Mouse (Mus musculus) heart, embryonic 16.5 days (tissue): Measurements from ENCODE around the gene Cd200. TPM values are rescaled to one million over a fixed set of nuclear protein-coding genes. Genes with fewer than 3 reads are reported as not detected.
"Not testable (repeated sequence)": the region's sequence is repeated elsewhere in the genome, so short reads cannot be mapped to it uniquely, and the experiment has no call there.

ENCODE experiments used
- ATAC-seq: fragments of 200-750 bp; cut with Nextera tagmentation; replicated peaks from 2 replicates; pipeline ENCODE4 v1.8.0; 2017; ENCODE audit warnings: moderate number of reproducible peaks; ENCODE audit not compliant: insufficient read depth, low FRiP score; ENCODE audit errors: extremely low read depth
- H3K27ac ChIP-seq: fragments of 300-500 bp; sonication (generic); 2 replicates; pipeline ENCODE4 v1.5.1; 2014; ENCODE audit warnings: mild to moderate bottlenecking, low read length, control low read depth, moderate library complexity
- H3K27me3 ChIP-seq: fragments of 300-500 bp; sonication (generic); 2 replicates; pipeline ENCODE4 v1.6.1; 2014; ENCODE audit warnings: low read length, mixed read lengths; ENCODE audit not compliant: control insufficient read depth, insufficient read depth
- H3K36me3 ChIP-seq: fragments of 300-500 bp; sonication (generic); 2 replicates; pipeline ENCODE4 v1.6.1; 2014; ENCODE audit not compliant: control insufficient read depth, insufficient read depth
- H3K4me1 ChIP-seq: fragments of 300-500 bp; sonication (generic); 2 replicates; pipeline ENCODE4 v1.6.1; 2014; ENCODE audit warnings: low read length, mixed read lengths; ENCODE audit not compliant: control insufficient read depth, insufficient read depth
- H3K4me2 ChIP-seq: fragments of 300-500 bp; sonication (generic); 2 replicates; pipeline ENCODE4 v1.6.1; 2014; ENCODE audit warnings: low read depth, mild to moderate bottlenecking, control low read depth, low read length
- H3K4me3 ChIP-seq: fragments of 300-500 bp; sonication (generic); 2 replicates; pipeline ENCODE4 v1.5.1; 2014; ENCODE audit warnings: mild to moderate bottlenecking, control low read depth, low read length
- H3K9ac ChIP-seq: fragments of 300-500 bp; sonication (generic); 2 replicates; pipeline ENCODE4 v1.6.1; 2014; ENCODE audit warnings: low read length, control low read depth
- H3K9me3 ChIP-seq: fragments of 300-500 bp; sonication (generic); replicated peaks from 2 replicates; pipeline ENCODE4 v1.6.1; 2016; ENCODE audit warnings: low read length; ENCODE audit not compliant: control insufficient read depth
- WGBS: fragments of 180-500 bp; shearing (Covaris S2); extraction: QIAGEN DNeasy Blood & Tissue Kit; methylation state at CpG from one replicate; pipeline ENCODE4 v1.1.7; 2014; 5-methylcytosine and 5-hydroxymethylcytosine counted together
- polyA plus RNA-seq: library from polyadenylated mRNA; unstranded; fragments of >200 nt; fragmentation: Nextera tagmentation; extraction: Ambion mirVana; gene quantifications from 2 replicates; pipeline ENCODE4 v1.2.1, GENCODE M21; 2015

The Cd200 gene
- polyA plus RNA-seq = 28.1 and 28.3 TPM in 2 replicates

GRCm38 (mm10) chr16:45408425-45409063, at the start of gene Cd200:
Cd200 (minus strand) TSS chr16:45409053.
- peak within 1 kb of the TSS; percentile 53 for H3K27ac ChIP-seq
- H3K27me3 ChIP-seq = no peaks in the 10 kb centered on the region
- H3K9ac ChIP-seq = peak within 1 kb of the TSS; percentile 75
- WGBS = under 1% methylated on average over 28 of the region's 28 CpGs
- H3K4me3 ChIP-seq = peak within 1 kb of the TSS; percentile 69
- H3K36me3 ChIP-seq = no peaks in the 10 kb centered on the region
- H3K4me2 ChIP-seq = peak within 1 kb of the TSS; percentile 86
- no peaks in the 10 kb centered on the region for H3K4me1 ChIP-seq
- no peaks in the 10 kb centered on the region for H3K9me3 ChIP-seq
- peak; percentile 92; the same call in 1 of the 2 replicates for ATAC-seq

DNA sequence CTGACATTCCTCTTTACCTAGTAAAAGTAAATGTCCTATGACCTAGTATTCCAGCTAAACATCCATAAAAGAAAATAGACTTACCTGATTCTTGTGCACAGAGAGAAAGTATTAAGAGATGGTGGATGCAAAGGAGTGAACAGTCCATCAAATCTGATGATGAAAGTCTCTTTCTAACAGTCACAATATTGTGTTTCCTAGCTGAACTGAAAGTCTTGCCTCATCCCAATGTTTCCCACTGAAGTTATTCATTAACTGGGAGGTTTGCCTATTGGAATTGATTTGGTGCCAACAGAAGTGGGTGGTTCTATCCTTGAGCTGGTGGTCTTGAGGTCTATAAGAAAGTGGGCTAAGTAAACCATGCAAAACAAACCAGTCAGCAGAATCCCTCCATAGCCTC, 45.9 kb upstream of the Cd200 start:
- no peak overlapping the region for H3K27ac ChIP-seq
- ATAC-seq = no peak
- H3K9me3 ChIP-seq = no peaks in the 10 kb centered on the region
- no peak overlapping the region for H3K4me3 ChIP-seq
- H3K4me1 ChIP-seq = no peaks in the 10 kb centered on the region
- H3K36me3 ChIP-seq = no peaks in the 10 kb centered on the region
- no peaks in the 10 kb centered on the region for H3K27me3 ChIP-seq
- H3K4me2 ChIP-seq = no peak overlapping the region
- no peak overlapping the region for H3K9ac ChIP-seq

DNA sequence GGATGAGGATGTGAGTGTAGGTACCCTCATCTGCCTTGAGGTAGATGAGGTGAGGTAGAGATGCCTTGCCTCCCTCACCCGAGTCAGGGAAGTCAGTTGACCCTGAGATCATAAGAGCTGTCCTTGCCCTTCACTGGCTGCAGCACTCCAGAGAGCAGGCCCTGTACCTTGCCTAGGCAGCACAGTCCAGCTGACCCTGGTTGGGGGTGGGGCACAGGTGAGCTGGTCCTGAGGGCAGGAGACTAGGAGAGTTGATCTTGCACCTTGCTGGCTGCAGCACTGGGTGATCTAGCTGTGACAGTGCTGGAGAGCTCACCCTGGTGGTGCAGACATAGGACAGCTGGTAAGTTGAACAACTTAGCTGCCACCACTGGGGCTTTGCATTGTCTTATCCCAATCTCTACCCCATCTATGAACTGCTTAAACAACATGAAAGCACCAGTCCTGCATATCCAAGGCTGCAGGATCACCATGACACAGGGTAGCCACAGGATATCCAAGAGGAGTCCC, 28.4 kb upstream of the Cd200 start:
- H3K9ac ChIP-seq = no peak overlapping the region
- 70% methylated on average over 1 of the region's 1 CpGs for WGBS
- H3K27ac ChIP-seq = no peak overlapping the region
- no peaks in the 10 kb centered on the region for H3K4me1 ChIP-seq
- no peak for ATAC-seq
- H3K27me3 ChIP-seq = no peaks in the 10 kb centered on the region
- H3K9me3 ChIP-seq = no peaks in the 10 kb centered on the region
- no peak overlapping the region for H3K4me2 ChIP-seq
- no peaks in the 10 kb centered on the region for H3K36me3 ChIP-seq
- no peak overlapping the region for H3K4me3 ChIP-seq

DNA sequence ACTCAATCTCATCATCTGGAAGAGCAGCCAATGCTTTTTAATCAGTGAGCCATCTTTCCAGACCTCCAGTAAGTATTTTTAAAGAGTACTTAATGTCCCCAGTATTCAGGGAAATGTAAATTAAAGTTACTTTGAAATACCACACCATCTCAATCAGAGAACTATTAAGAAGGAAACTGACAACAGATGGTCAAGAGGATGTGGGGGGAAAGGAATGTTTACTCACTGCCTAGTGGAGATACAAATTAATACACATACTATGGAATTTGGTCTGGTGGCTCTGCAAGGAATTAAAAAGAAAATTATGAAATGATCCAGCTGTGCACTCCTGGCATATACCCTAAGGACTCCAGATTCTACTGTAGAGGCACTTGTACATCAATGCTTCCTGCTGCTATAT, 26.7 kb upstream of the Cd200 start:
- Histone ChIP-seq H3K27ac (no peak overlapping the region), H3K9ac (no peak overlapping the region), H3K27me3 (no peaks in the 10 kb centered on the region), H3K36me3 (no peaks in the 10 kb centered on the region), H3K9me3 (no peaks in the 10 kb centered on the region), H3K4me2 (no peak overlapping the region), H3K4me1 (no peaks in the 10 kb centered on the region), H3K4me3 (no peak overlapping the region)
- ATAC-seq = no peak

GRCm38 (mm10) chr16:45427651-45428050, 18.8 kb upstream of the Cd200 start:
- Histone ChIP-seq H3K4me2 (no peak overlapping the region), H3K4me1 (no peaks in the 10 kb centered on the region), H3K9ac (no peak overlapping the region), H3K9me3 (no peaks in the 10 kb centered on the region), H3K27ac (no peak overlapping the region), H3K36me3 (no peaks in the 10 kb centered on the region), H3K27me3 (no peaks in the 10 kb centered on the region), H3K4me3 (no peak overlapping the region)
- 75% methylated on average over 9 of the region's 9 CpGs for WGBS
- ATAC-seq = no peak; the same call in 1 of the 2 replicates

GRCm38 (mm10) chr16:45413497-45413896, 4.6 kb upstream of the Cd200 start:
- Histone ChIP-seq H3K27me3 (no peaks in the 10 kb centered on the region), H3K27ac (no peak overlapping the region), H3K4me3 (no peak overlapping the region), H3K4me1 (no peaks in the 10 kb centered on the region), H3K9ac (no peak overlapping the region), H3K4me2 (no peak overlapping the region), H3K9me3 (no peaks in the 10 kb centered on the region), H3K36me3 (no peaks in the 10 kb centered on the region)
- no peak for ATAC-seq

DNA sequence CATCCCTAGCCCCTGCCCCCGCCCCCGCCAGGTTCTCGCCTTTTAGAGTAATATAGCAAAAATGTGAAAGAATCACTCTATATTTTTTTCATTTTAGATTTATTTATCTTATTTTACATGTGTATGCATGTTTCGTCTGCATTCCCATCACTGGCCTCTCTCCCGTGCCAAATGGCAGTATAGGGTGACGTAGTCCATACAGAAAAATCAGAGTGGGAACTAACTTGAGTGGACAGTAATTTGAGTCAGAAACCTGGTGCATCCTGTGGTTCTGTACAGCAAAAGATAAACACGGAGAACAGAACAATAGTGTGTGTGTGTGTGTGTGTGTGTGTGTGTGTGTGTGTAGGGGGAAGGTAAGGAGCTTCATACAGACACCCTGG, 202 bp upstream of the Cd200 start:
- not testable (repeated sequence) for H3K27ac ChIP-seq, H3K36me3 ChIP-seq, H3K4me1 ChIP-seq, H3K27me3 ChIP-seq, H3K9me3 ChIP-seq, ATAC-seq
- Histone ChIP-seq H3K4me3 (peak overlapping the region; percentile 69), H3K9ac (peak overlapping the region; percentile 75), H3K4me2 (peak overlapping the region; percentile 86)
- 34% methylated on average over 7 of the region's 7 CpGs for WGBS

GRCm38 (mm10) chr16:45407645-45408400, 1.0 kb downstream of the Cd200 start:
- no peak for ATAC-seq
- 40% methylated on average over 9 of the region's 9 CpGs for WGBS
- peak overlapping the region; percentile 86 for H3K4me2 ChIP-seq
- H3K27ac ChIP-seq = no peak overlapping the region; the same call in 1 of the 2 replicates
- H3K9me3 ChIP-seq = no peaks in the 10 kb centered on the region
- peak overlapping the region; percentile 75 for H3K9ac ChIP-seq
- no peaks in the 10 kb centered on the region for H3K36me3 ChIP-seq
- H3K27me3 ChIP-seq = no peaks in the 10 kb centered on the region
- H3K4me1 ChIP-seq = no peaks in the 10 kb centered on the region
- peak overlapping the region; percentile 69 for H3K4me3 ChIP-seq

- Histone ChIP-seq H3K9ac (no peak overlapping the region), H3K4me3 (no peak overlapping the region), H3K4me1 (no peaks in the 10 kb centered on the region), H3K27me3 (no peaks in the 10 kb centered on the region), H3K9me3 (no peaks in the 10 kb centered on the region), H3K4me2 (peak overlapping the region; percentile 86), H3K27ac (no peak overlapping the region), H3K36me3 (no peaks in the 10 kb centered on the region)
- no peak for ATAC-seq
- WGBS = 81% methylated on average over 5 of the region's 5 CpGs
Measured at GRCm38 (mm10) chr16:45407091-45407490, 1.8 kb downstream of the Cd200 start.
